Mouse (Mus musculus): ENCODE results near the gene Ywhah. TPM values are rescaled to one million over a fixed set of nuclear protein-coding genes. Genes with fewer than 3 reads are reported as not detected.

The Ywhah gene
- polyA plus RNA-seq, 1 experiment: 306 TPM

DNA sequence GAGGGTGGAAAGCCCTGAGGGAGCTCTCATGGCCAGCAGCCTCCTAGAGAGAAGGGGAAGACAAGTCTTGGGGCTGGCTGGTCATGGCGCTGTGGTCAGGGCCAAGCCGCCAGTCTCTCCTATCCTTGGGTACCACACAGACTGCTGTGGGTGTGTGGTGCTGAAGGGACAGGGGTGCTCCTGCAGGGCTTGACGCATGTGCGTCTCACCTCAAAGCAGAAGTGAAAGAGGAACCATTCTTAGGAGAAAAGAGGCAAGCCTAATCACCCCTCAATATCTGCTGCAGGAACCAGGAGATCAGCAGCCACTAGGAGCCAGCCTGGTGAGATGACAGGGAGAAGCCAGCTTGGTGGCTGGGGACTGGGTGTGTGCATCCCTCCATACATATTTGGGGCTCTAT is 20.9 kb upstream of the Ywhah start:
- H3K4me3 ChIP-seq (ENCODE audit: insufficient read depth, low read length): no peak overlapping the region
- TF ChIP-seq POLR2A (IDR thresholded peaks at IDR 0.05; ENCODE audit: low read depth, low read length) (no peak), CTCF (IDR thresholded peaks at IDR 0.05; ENCODE audit: borderline replicate concordance, insufficient read depth, low read length) (no peak)
- H3K27ac ChIP-seq (ENCODE audit: insufficient read depth, low read length): no peak overlapping the region
- no peaks in the 10 kb centered on the region; the same call in 1 of the 2 replicates for H3K4me1 ChIP-seq (ENCODE audit: control insufficient read depth, insufficient read depth, low read length)

DNA sequence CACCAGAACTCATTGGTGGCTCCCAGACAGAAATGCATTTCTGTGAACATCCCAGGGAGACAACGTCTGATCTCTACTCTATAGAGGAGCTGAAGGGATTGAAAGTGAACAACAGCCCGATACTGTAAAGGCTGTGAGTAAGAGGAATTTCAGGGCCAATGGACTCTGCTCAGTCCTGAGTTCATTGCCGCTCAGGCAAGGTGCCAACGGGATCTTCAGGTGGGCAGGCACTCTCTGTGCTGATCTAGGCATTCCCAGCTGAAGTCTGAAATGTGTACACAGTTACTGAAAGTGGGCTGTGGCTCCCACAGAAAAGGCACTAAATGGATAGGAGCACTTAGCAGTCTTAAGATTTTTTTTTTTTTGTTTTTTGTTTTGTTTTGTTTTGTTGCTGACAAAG is 19.8 kb upstream of the Ywhah start:
- Histone ChIP-seq H3K4me1 (ENCODE audit: control insufficient read depth, insufficient read depth, low read length) (peaks cover 9% of the 10 kb centered on the region), H3K4me3 (ENCODE audit: insufficient read depth, low read length) (no peak overlapping the region), H3K27ac (ENCODE audit: insufficient read depth, low read length) (no peak overlapping the region)
- TF ChIP-seq POLR2A (IDR thresholded peaks at IDR 0.05; ENCODE audit: low read depth, low read length) (no peak), CTCF (IDR thresholded peaks at IDR 0.05; ENCODE audit: borderline replicate concordance, insufficient read depth, low read length) (no peak)

DNA sequence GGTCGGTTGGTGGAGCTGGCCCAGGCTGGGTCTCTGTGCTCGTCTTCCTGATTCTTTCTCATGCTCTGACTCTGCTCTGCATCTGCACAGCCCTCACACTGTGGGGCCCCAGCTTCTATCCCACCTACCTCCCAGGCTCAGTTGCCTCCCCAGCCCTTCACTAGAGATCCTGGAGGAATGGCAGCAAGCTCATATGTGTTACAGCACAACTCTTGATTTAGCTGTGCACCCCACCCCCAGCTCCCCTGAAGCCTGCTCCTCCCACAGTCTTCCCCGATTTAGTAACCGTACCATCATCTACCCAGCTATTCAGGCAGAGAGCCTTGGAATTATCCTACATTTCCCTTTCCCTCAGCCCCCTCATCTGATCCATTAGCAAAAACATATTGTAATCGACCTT is 17.5 kb upstream of the Ywhah start:
- TF ChIP-seq POLR2A (IDR thresholded peaks at IDR 0.05; ENCODE audit: low read depth, low read length): no peak
- no peak for TF ChIP-seq CTCF (IDR thresholded peaks at IDR 0.05; ENCODE audit: borderline replicate concordance, insufficient read depth, low read length)
- H3K4me1 ChIP-seq (ENCODE audit: control insufficient read depth, insufficient read depth, low read length): peaks cover 9% of the 10 kb centered on the region
- no peak overlapping the region for H3K4me3 ChIP-seq (ENCODE audit: insufficient read depth, low read length)

DNA sequence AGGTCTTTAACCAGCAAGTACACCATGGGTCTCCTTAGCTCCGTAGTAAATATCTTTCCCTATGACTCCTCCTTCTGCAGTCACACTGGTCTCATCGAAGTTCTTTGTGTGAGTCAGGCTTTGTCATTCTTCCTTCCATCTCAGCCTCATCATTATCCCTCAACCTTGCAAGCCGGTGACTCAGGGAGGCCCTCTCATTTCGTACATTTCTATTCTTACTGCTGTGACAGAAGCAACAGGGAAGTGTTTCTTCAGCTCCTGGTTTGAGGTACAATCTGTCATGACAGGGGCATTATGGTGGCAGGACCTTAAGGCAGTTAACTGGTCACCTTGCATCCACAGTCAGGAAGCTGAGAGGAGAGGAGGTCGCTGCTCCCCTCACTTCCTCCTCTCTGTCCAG is 15.8 kb upstream of the Ywhah start:
- peaks cover 9% of the 10 kb centered on the region for H3K4me1 ChIP-seq (ENCODE audit: control insufficient read depth, insufficient read depth, low read length)
- no peak for TF ChIP-seq CTCF (IDR thresholded peaks at IDR 0.05; ENCODE audit: borderline replicate concordance, insufficient read depth, low read length)
- no peak for TF ChIP-seq POLR2A (IDR thresholded peaks at IDR 0.05; ENCODE audit: low read depth, low read length)
- no peak overlapping the region for H3K4me3 ChIP-seq (ENCODE audit: insufficient read depth, low read length)
- H3K27ac ChIP-seq (ENCODE audit: insufficient read depth, low read length): peak overlapping the region; percentile 25; the same call in 1 of the 2 replicates

More for the DNA sequence above, 17.5 kb upstream of the Ywhah start:
- no peak overlapping the region for H3K27ac ChIP-seq (ENCODE audit: insufficient read depth, low read length)

DNA sequence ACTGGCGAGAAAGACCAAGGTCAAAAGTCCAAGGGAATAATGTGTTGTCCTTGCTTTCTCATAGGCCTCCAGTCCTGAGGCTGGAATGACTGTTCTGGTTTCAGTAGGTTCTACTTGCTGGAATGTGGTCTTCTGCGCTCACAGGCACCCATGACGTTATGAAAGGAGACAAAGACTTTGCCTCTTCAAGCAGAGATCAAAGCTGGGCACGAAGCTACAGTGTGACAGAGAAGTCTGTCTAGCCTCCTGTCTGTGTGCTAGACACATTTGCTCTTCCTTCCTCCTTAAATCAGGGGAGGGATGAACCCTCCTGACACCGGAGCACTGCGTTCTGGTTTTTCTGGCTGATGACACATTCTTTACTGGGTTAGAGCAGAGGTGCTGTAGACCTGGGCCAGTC is 15.1 kb upstream of the Ywhah start:
- Histone ChIP-seq H3K4me3 (ENCODE audit: insufficient read depth, low read length) (no peak overlapping the region), H3K27ac (ENCODE audit: insufficient read depth, low read length) (no peak overlapping the region), H3K4me1 (ENCODE audit: control insufficient read depth, insufficient read depth, low read length) (peaks cover 9% of the 10 kb centered on the region)
- TF ChIP-seq POLR2A (IDR thresholded peaks at IDR 0.05; ENCODE audit: low read depth, low read length) (no peak), CTCF (IDR thresholded peaks at IDR 0.05; ENCODE audit: borderline replicate concordance, insufficient read depth, low read length) (no peak)

DNA sequence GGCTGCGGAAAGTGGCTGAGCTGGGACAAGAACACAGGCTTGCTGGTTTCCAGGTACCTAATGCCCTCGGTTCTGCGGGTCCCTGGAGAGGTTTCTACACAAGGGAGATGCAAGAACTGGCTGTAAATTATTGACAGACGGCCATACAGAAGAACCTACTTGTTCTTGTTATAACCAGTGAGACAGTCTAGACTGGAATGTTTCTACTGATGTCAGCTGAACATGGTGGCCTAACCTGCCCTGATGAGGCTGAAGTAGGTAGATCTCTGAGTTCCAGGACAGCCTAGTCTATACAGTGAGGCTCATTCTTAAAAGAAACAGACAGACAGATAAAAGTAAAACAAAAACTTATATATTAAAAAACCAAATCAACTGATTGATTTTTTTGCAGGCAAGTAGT is 14.5 kb upstream of the Ywhah start:
- Histone ChIP-seq H3K4me3 (ENCODE audit: insufficient read depth, low read length) (no peak overlapping the region), H3K4me1 (ENCODE audit: control insufficient read depth, insufficient read depth, low read length) (peaks cover 9% of the 10 kb centered on the region), H3K27ac (ENCODE audit: insufficient read depth, low read length) (no peak overlapping the region)
- TF ChIP-seq CTCF (IDR thresholded peaks at IDR 0.05; ENCODE audit: borderline replicate concordance, insufficient read depth, low read length) (no peak), POLR2A (IDR thresholded peaks at IDR 0.05; ENCODE audit: low read depth, low read length) (no peak)

DNA sequence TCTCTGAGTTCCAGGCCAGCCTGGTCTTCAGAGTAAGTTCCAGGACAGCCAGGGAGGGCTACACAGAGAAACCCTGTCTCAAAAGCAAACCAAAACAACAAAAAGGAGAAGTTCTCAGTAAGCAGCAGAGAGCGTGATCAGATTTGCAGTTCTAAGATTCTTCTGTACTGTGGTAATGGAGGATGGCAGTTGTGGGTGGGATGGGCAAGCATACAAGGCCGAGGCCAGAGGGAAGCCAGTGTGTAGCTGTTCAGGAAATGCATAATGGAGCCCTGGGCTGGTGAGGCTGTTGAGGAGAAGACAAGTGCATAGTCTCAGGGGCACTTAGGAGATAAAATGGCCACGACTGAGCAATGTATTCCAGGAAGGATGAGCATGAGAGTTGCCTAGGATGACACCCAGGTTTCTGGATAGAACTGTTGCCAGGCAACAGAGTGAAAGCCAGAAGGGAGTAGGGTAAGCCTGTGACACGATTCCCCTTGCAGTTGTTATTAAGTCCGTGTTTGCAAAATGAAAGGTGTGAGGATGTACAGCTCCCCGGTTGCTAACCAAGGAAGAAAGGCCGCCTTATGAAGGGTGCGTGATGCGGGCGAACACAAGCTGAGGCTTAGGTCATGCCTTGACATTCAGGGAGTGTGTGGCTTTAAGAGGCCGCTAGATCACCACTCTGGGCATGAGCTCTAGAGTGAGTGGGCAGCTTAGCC is 13.0 kb upstream of the Ywhah start:
- no peak overlapping the region for H3K27ac ChIP-seq (ENCODE audit: insufficient read depth, low read length)

DNA sequence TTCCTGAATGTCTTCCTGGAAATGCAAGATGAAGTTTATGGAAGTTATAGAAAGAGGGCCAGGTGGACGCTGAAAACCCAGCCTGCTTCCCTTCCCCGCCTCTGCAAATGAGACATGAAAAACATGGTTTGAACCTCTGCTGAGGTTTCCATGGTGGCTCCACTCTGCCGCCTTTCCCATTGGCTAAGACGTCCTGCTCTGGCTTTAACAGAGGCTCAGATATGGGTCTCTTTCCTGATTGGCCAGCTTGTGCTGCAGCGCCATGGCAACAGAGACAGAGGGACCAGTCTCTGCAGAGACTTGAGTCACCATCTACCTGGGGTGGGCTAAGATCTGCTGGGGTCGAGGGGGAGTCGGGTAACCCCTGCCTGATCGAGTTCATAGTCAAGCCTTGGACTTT is 11.9 kb upstream of the Ywhah start:
- Histone ChIP-seq H3K4me1 (ENCODE audit: control insufficient read depth, insufficient read depth, low read length) (peaks cover 13% of the 10 kb centered on the region), H3K27ac (ENCODE audit: insufficient read depth, low read length) (no peak overlapping the region), H3K4me3 (ENCODE audit: insufficient read depth, low read length) (no peak overlapping the region)
- TF ChIP-seq POLR2A (IDR thresholded peaks at IDR 0.05; ENCODE audit: low read depth, low read length) (no peak), CTCF (IDR thresholded peaks at IDR 0.05; ENCODE audit: borderline replicate concordance, insufficient read depth, low read length) (no peak)

More for the DNA sequence above, 13.0 kb upstream of the Ywhah start:
- Histone ChIP-seq H3K4me1 (ENCODE audit: control insufficient read depth, insufficient read depth, low read length) (peaks cover 13% of the 10 kb centered on the region), H3K4me3 (ENCODE audit: insufficient read depth, low read length) (no peak overlapping the region)
- TF ChIP-seq POLR2A (IDR thresholded peaks at IDR 0.05; ENCODE audit: low read depth, low read length): no peak
- TF ChIP-seq CTCF (IDR thresholded peaks at IDR 0.05; ENCODE audit: borderline replicate concordance, insufficient read depth, low read length): no peak

DNA sequence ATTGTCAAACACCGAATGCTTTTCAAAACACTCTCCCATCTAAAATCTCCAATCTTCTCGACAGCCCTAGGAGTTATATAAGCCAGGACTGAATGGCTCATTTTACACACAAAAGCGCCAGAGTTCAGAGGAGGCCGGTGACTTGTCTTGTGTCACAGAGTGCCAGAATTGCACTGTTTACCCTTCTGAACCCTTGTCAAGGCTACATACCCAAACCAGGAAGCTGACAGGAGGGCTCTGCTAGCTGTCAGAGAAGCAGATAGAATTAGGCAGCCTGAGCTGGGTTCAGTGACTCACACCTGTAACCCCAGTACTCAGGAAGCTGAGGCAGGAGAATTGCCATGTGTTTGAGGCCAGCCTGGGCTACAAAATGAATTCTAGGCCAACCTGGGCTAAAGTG is 11.2 kb upstream of the Ywhah start:
- Histone ChIP-seq H3K27ac (ENCODE audit: insufficient read depth, low read length) (no peak overlapping the region), H3K4me1 (ENCODE audit: control insufficient read depth, insufficient read depth, low read length) (peaks cover 13% of the 10 kb centered on the region), H3K4me3 (ENCODE audit: insufficient read depth, low read length) (no peak overlapping the region)
- TF ChIP-seq CTCF (IDR thresholded peaks at IDR 0.05; ENCODE audit: borderline replicate concordance, insufficient read depth, low read length) (no peak), POLR2A (IDR thresholded peaks at IDR 0.05; ENCODE audit: low read depth, low read length) (no peak)

DNA sequence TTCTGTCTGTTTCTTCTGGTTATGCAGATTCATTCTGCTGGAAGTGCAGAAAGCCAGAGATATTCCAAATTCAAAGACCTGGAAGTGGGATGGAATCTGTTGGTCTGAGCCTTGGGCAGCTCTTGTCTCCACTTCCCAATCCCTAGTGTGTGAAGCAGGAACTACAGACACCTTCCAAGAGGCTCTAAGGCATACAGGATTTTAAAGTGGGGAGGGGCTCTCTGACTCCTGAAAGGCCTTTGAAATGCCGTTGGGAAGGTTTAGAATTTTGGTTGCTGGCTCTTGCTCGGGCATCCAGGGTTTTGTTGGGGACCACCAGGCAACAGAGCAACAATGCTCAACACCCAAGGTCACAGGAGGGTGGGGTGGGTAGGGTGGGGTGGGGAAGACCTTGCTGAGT is 9.3 kb upstream of the Ywhah start:
- H3K4me3 ChIP-seq (ENCODE audit: insufficient read depth, low read length): no peak overlapping the region
- 0 out of 2 replicates have a peak, but pooled peaks cover 4% of the 10 kb centered on the region for H3K4me1 ChIP-seq (ENCODE audit: control insufficient read depth, insufficient read depth, low read length)
- TF ChIP-seq POLR2A (IDR thresholded peaks at IDR 0.05; ENCODE audit: low read depth, low read length): no peak
- no peak for TF ChIP-seq CTCF (IDR thresholded peaks at IDR 0.05; ENCODE audit: borderline replicate concordance, insufficient read depth, low read length)
- H3K27ac ChIP-seq (ENCODE audit: insufficient read depth, low read length): no peak overlapping the region

Measured in embryonic fibroblast, embryonic 13.5 days (primary cell).